Mouse (Mus musculus) erythroblast, embryonic 14.5 days (primary cell): Measurements from ENCODE around the gene Cbfa2t3. TPM values are rescaled to one million over a fixed set of nuclear protein-coding genes. Genes with fewer than 3 reads are reported as not detected.

Source experiments
- H3K27me3 ChIP-seq: 2 replicates; pipeline ENCODE4 v1.6.1; 2012; ENCODE audit warnings: inconsistent platforms; ENCODE audit not compliant: control insufficient read depth
- H3K36me3 ChIP-seq: 2 replicates; pipeline ENCODE4 v1.6.1; 2012; ENCODE audit warnings: mild to moderate bottlenecking, inconsistent platforms; ENCODE audit not compliant: control insufficient read depth
- H3K4me1 ChIP-seq: 2 replicates; pipeline ENCODE4 v1.6.1; 2012; ENCODE audit warnings: inconsistent platforms; ENCODE audit not compliant: control insufficient read depth
- H3K4me3 ChIP-seq: replicated peaks from 2 replicates; pipeline ENCODE3; 2012; ENCODE audit warnings: moderate library complexity, mild to moderate bottlenecking, inconsistent platforms
- H3K9me3 ChIP-seq: 2 replicates; pipeline ENCODE4 v1.6.1; 2012; ENCODE audit warnings: low read length, inconsistent platforms, mixed read lengths; ENCODE audit not compliant: control insufficient read depth
- GATA1 ChIP-seq: IDR thresholded peaks from 2 replicates; pipeline ENCODE4 v1.6.1; 2012; ENCODE audit warnings: low read length, inconsistent platforms, mixed read lengths
- TAL1 ChIP-seq: IDR thresholded peaks from 3 replicates; pipeline ENCODE4 v1.6.1; 2012; ENCODE audit warnings: low read length, inconsistent platforms, mixed read lengths
- polyA plus RNA-seq: library from polyadenylated mRNA; stranded (reverse); fragments of >175 nt; gene quantifications from 2 replicates; pipeline ENCODE4 v1.2.3, GENCODE M21; 2012

Gene Cbfa2t3
- polyA plus RNA-seq, 1 experiment: 8.9 TPM

GRCm38 (mm10) chr8:122720070-122720729, 21.3 kb upstream of the Cbfa2t3 start:
- no peaks in the 10 kb centered on the region for H3K36me3 ChIP-seq
- H3K9me3 ChIP-seq: no peaks in the 10 kb centered on the region
- TF ChIP-seq GATA1 (peak; percentile 98), TAL1 (peak; percentile 93)
- H3K4me1 ChIP-seq: peaks cover 81% of the 10 kb centered on the region
- H3K4me3 ChIP-seq: peak overlapping the region; percentile 59
- H3K27me3 ChIP-seq: peaks cover 78% of the 10 kb centered on the region

- Histone ChIP-seq H3K9me3 (no peaks in the 10 kb centered on the region), H3K4me1 (peaks cover 85% of the 10 kb centered on the region), H3K36me3 (no peaks in the 10 kb centered on the region; the same call in 1 of the 2 replicates), H3K27me3 (peaks cover 78% of the 10 kb centered on the region), H3K4me3 (peak overlapping the region; percentile 59)
- peak; percentile 97 for TF ChIP-seq GATA1
- TF ChIP-seq TAL1: peak; percentile 100
These were observed 20.7 kb upstream of the Cbfa2t3 start for GRCm38 (mm10) chr8:122719500-122720065.

GRCm38 (mm10) chr8:122718711-122719499, 20.0 kb upstream of the Cbfa2t3 start:
- no peak for TF ChIP-seq GATA1
- no peak for TF ChIP-seq TAL1
- Histone ChIP-seq H3K4me1 (peaks cover 88% of the 10 kb centered on the region), H3K27me3 (peaks cover 75% of the 10 kb centered on the region), H3K9me3 (no peaks in the 10 kb centered on the region), H3K4me3 (peak overlapping the region; percentile 59), H3K36me3 (no peaks in the 10 kb centered on the region; the same call in 1 of the 2 replicates)

- H3K36me3 ChIP-seq: no peaks in the 10 kb centered on the region; the same call in 1 of the 2 replicates
- no peak overlapping the region for H3K4me3 ChIP-seq
- TF ChIP-seq TAL1 (no peak), GATA1 (no peak)
- no peaks in the 10 kb centered on the region for H3K9me3 ChIP-seq
- H3K27me3 ChIP-seq: peaks cover 74% of the 10 kb centered on the region
- H3K4me1 ChIP-seq: peaks cover 91% of the 10 kb centered on the region
These were observed 19.1 kb upstream of the Cbfa2t3 start for GRCm38 (mm10) chr8:122717869-122718509.

GRCm38 (mm10) chr8:122716566-122716965, 17.7 kb upstream of the Cbfa2t3 start:
- H3K4me1 ChIP-seq: peaks cover 91% of the 10 kb centered on the region
- no peaks in the 10 kb centered on the region; the same call in 1 of the 2 replicates for H3K36me3 ChIP-seq
- H3K4me3 ChIP-seq: no peak overlapping the region
- peaks cover 74% of the 10 kb centered on the region for H3K27me3 ChIP-seq
- no peaks in the 10 kb centered on the region for H3K9me3 ChIP-seq
- TF ChIP-seq TAL1: no peak
- no peak for TF ChIP-seq GATA1

- peaks cover 81% of the 10 kb centered on the region for H3K4me1 ChIP-seq
- TF ChIP-seq GATA1: no peak
- no peak for TF ChIP-seq TAL1
- no peaks in the 10 kb centered on the region; the same call in 1 of the 2 replicates for H3K36me3 ChIP-seq
- H3K27me3 ChIP-seq: peaks cover 95% of the 10 kb centered on the region
- H3K4me3 ChIP-seq: no peak overlapping the region
- no peaks in the 10 kb centered on the region for H3K9me3 ChIP-seq
These were observed 14.2 kb upstream of the Cbfa2t3 start for GRCm38 (mm10) chr8:122713157-122713518.

- Histone ChIP-seq H3K27me3 (peaks cover 95% of the 10 kb centered on the region), H3K9me3 (no peaks in the 10 kb centered on the region), H3K4me3 (peak overlapping the region; percentile 21), H3K4me1 (peaks cover 75% of the 10 kb centered on the region), H3K36me3 (no peaks in the 10 kb centered on the region; the same call in 1 of the 2 replicates)
- TF ChIP-seq GATA1 (no peak), TAL1 (no peak)
These were observed 13.7 kb upstream of the Cbfa2t3 start for GRCm38 (mm10) chr8:122712411-122713156.

- H3K9me3 ChIP-seq: no peaks in the 10 kb centered on the region
- H3K27me3 ChIP-seq: peaks cover 94% of the 10 kb centered on the region
- H3K4me1 ChIP-seq: peaks cover 68% of the 10 kb centered on the region
- no peaks in the 10 kb centered on the region; the same call in 1 of the 2 replicates for H3K36me3 ChIP-seq
- TF ChIP-seq TAL1 (0 out of 3 replicates have a peak, but pooled peaks have one; percentile 31), GATA1 (0 out of 2 replicates have a peak, but pooled peaks have one; percentile 13)
- H3K4me3 ChIP-seq: peak overlapping the region; percentile 21
These were observed 13.0 kb upstream of the Cbfa2t3 start for GRCm38 (mm10) chr8:122711891-122712365.
